Mouse (Mus musculus): ENCODE results near the gene Cdk11b. TPM values are rescaled to one million over a fixed set of nuclear protein-coding genes. Genes with fewer than 3 reads are reported as not detected.
A peak's percentile ranks its signal among the peaks of the same experiment; 100 is the strongest.
"Not testable (repeated sequence)": the region's sequence is repeated elsewhere in the genome, so short reads cannot be mapped to it uniquely, and the experiment has no call there.

The Cdk11b gene
- polyA plus RNA-seq, 1 experiment from 2014 or later = 86.6 TPM

GRCm38 (mm10) chr4:155613264-155613663, 11.4 kb upstream of the Cdk11b start:
- Histone ChIP-seq H3K4me3 (no peak overlapping the region), H3K4me1 (no peaks in the 10 kb centered on the region), H3K4me2 (replicated peaks) (no peak overlapping the region), H3K27me3 (no peaks in the 10 kb centered on the region), H3K9me3 (no peaks in the 10 kb centered on the region), H3K36me3 (peaks cover 78% of the 10 kb centered on the region), H3K27ac (no peak overlapping the region), H3K9ac (no peak overlapping the region)
- no peak for ATAC-seq (ENCODE audit: insufficient number of reproducible peaks, insufficient read depth, low FRiP score, low TSS enrichment)
- WGBS = 95% methylated on average over 3 of the region's 3 CpGs

- H3K9me3 ChIP-seq = no peaks in the 10 kb centered on the region
- H3K36me3 ChIP-seq = peaks cover 70% of the 10 kb centered on the region
- H3K9ac ChIP-seq = no peak overlapping the region
- H3K4me3 ChIP-seq = no peak overlapping the region
- H3K4me1 ChIP-seq = no peaks in the 10 kb centered on the region
- no peaks in the 10 kb centered on the region for H3K27me3 ChIP-seq
- no peak overlapping the region for H3K27ac ChIP-seq
- no peak for ATAC-seq (ENCODE audit: insufficient number of reproducible peaks, insufficient read depth, low FRiP score, low TSS enrichment)
- H3K4me2 ChIP-seq (replicated peaks) = no peak overlapping the region
- 93% methylated on average over 5 of the region's 5 CpGs for WGBS
These were observed 6.3 kb upstream of the Cdk11b start for GRCm38 (mm10) chr4:155618321-155618720.

DNA sequence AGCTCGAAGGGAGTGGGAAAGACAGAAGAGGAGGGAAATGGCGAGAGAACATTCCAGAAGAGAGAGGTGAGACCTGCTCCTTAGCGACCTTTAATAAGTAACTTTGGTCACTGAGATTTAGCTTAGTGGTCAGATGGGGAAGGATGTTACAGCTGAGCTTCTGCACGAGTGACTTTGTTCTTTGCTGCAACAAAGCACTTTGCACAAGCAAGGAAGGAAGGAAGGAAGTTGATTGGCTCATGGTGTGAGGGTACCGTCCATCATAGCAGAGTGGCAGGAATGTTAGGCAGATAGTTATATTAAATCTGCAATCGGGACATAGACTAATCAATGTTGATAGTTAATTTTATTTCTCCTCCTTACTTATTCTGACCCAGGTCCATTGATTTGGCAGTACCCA, 5.6 kb downstream of the Cdk11b start:
- no peak overlapping the region for H3K4me3 ChIP-seq
- WGBS = 89% methylated on average over 6 of the region's 6 CpGs
- H3K27ac ChIP-seq = no peak overlapping the region
- H3K9ac ChIP-seq = no peak overlapping the region
- no peaks in the 10 kb centered on the region for H3K9me3 ChIP-seq
- no peak for ATAC-seq (ENCODE audit: insufficient number of reproducible peaks, insufficient read depth, low FRiP score, low TSS enrichment)
- no peaks in the 10 kb centered on the region for H3K4me1 ChIP-seq
- no peak overlapping the region for H3K4me2 ChIP-seq (replicated peaks)
- H3K36me3 ChIP-seq = peaks cover 63% of the 10 kb centered on the region
- H3K27me3 ChIP-seq = no peaks in the 10 kb centered on the region

- no peak overlapping the region for H3K4me2 ChIP-seq (replicated peaks)
- H3K4me1 ChIP-seq = no peaks in the 10 kb centered on the region
- no peak overlapping the region for H3K27ac ChIP-seq
- peaks cover 84% of the 10 kb centered on the region for H3K36me3 ChIP-seq
- no peaks in the 10 kb centered on the region for H3K9me3 ChIP-seq
- H3K4me3 ChIP-seq = no peak overlapping the region
- no peaks in the 10 kb centered on the region for H3K27me3 ChIP-seq
- no peak for ATAC-seq (ENCODE audit: insufficient number of reproducible peaks, insufficient read depth, low FRiP score, low TSS enrichment)
- H3K9ac ChIP-seq = no peak overlapping the region
These were observed 11.3 kb downstream of the Cdk11b start for GRCm38 (mm10) chr4:155635766-155636499.

- no peak overlapping the region for H3K9ac ChIP-seq
- H3K9me3 ChIP-seq = no peaks in the 10 kb centered on the region
- no peak for ATAC-seq (ENCODE audit: insufficient number of reproducible peaks, insufficient read depth, low FRiP score, low TSS enrichment)
- no peaks in the 10 kb centered on the region for H3K27me3 ChIP-seq
- no peak overlapping the region for H3K4me2 ChIP-seq (replicated peaks)
- H3K27ac ChIP-seq = no peak overlapping the region
- no peak overlapping the region for H3K4me3 ChIP-seq
- 91% methylated on average over 1 of the region's 1 CpGs for WGBS
- no peaks in the 10 kb centered on the region for H3K4me1 ChIP-seq
- H3K36me3 ChIP-seq = peaks cover 82% of the 10 kb centered on the region
These were observed 18.9 kb downstream of the Cdk11b start for GRCm38 (mm10) chr4:155643531-155643930.

GRCm38 (mm10) chr4:155645308-155645707, 20.7 kb downstream of the Cdk11b start, which contains the start of gene Gm10563:
Gene Gm10563, minus strand, starts transcription at chr4:155645408.
- not testable (repeated sequence) for H3K27me3 ChIP-seq; H3K4me1 ChIP-seq; H3K27ac ChIP-seq; H3K9ac ChIP-seq; H3K9me3 ChIP-seq; ATAC-seq (ENCODE audit: insufficient number of reproducible peaks, insufficient read depth, low FRiP score, low TSS enrichment); H3K4me3 ChIP-seq; H3K4me2 ChIP-seq (replicated peaks)
- peaks cover 86% of the 10 kb centered on the region for H3K36me3 ChIP-seq
- WGBS = 90% methylated on average over 2 of the region's 2 CpGs

- no peak overlapping the region for H3K9ac ChIP-seq
- no peaks in the 10 kb centered on the region for H3K4me1 ChIP-seq
- H3K9me3 ChIP-seq = no peaks in the 10 kb centered on the region
- H3K27me3 ChIP-seq = peaks cover 2% of the 10 kb centered on the region; the same call in 1 of the 2 replicates
- no peak overlapping the region for H3K4me3 ChIP-seq
- no peak overlapping the region for H3K4me2 ChIP-seq (replicated peaks)
- 96% methylated on average over 5 of the region's 5 CpGs for WGBS
- no peak for ATAC-seq (ENCODE audit: insufficient number of reproducible peaks, insufficient read depth, low FRiP score, low TSS enrichment)
- H3K27ac ChIP-seq = no peak overlapping the region
- H3K36me3 ChIP-seq = peaks cover 86% of the 10 kb centered on the region
These were observed 21.1 kb downstream of the Cdk11b start for GRCm38 (mm10) chr4:155645721-155646120.

DNA sequence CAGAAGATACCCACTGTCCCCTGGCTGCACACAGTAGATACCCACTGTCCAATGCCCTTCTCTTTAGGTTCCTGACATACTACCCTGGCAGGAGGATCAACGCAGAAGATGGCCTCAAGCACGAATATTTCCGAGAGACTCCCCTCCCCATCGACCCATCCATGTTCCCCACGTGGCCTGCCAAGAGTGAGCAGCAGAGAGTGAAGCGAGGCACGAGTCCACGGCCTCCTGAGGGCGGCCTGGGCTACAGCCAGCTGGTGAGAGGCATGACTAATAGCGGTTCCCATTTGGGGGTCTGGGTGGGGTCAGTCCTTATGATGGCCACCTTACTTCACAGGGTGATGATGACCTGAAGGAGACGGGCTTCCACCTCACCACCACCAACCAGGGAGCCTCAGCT, 24.7 kb downstream of the Cdk11b start:
- no peak overlapping the region for H3K9ac ChIP-seq
- H3K27me3 ChIP-seq = peaks cover 38% of the 10 kb centered on the region
- WGBS = 90% methylated on average over 11 of the region's 11 CpGs
- H3K4me3 ChIP-seq = 0 out of 2 replicates have a peak overlapping the region, but pooled peaks have one; percentile 4
- no peak overlapping the region for H3K4me2 ChIP-seq (replicated peaks)
- peaks cover 58% of the 10 kb centered on the region for H3K36me3 ChIP-seq
- no peaks in the 10 kb centered on the region for H3K9me3 ChIP-seq
- H3K4me1 ChIP-seq = peaks cover 22% of the 10 kb centered on the region
- no peak overlapping the region for H3K27ac ChIP-seq
- ATAC-seq (ENCODE audit: insufficient number of reproducible peaks, insufficient read depth, low FRiP score, low TSS enrichment) = no peak

GRCm38 (mm10) chr4:155651553-155652269, 27.1 kb downstream of the Cdk11b start:
- peak overlapping the region; percentile 91; the same call in 1 of the 2 replicates for H3K4me2 ChIP-seq (replicated peaks)
- H3K36me3 ChIP-seq = peaks cover 55% of the 10 kb centered on the region
- no peaks in the 10 kb centered on the region for H3K9me3 ChIP-seq
- H3K4me1 ChIP-seq = peaks cover 32% of the 10 kb centered on the region
- H3K4me3 ChIP-seq = no peak overlapping the region
- H3K9ac ChIP-seq = no peak overlapping the region
- no peak for ATAC-seq (ENCODE audit: insufficient number of reproducible peaks, insufficient read depth, low FRiP score, low TSS enrichment)
- H3K27ac ChIP-seq = no peak overlapping the region
- 63% methylated on average over 15 of the region's 15 CpGs for WGBS
- peaks cover 60% of the 10 kb centered on the region for H3K27me3 ChIP-seq

- peaks cover 60% of the 10 kb centered on the region for H3K27me3 ChIP-seq
- no peak overlapping the region for H3K27ac ChIP-seq
- peak overlapping the region; percentile 66 for H3K9ac ChIP-seq
- no peak for ATAC-seq (ENCODE audit: insufficient number of reproducible peaks, insufficient read depth, low FRiP score, low TSS enrichment)
- H3K9me3 ChIP-seq = no peaks in the 10 kb centered on the region
- 19% methylated on average over 36 of the region's 36 CpGs for WGBS
- H3K4me2 ChIP-seq (replicated peaks) = peak overlapping the region; percentile 91
- peaks cover 55% of the 10 kb centered on the region for H3K36me3 ChIP-seq
- peaks cover 32% of the 10 kb centered on the region for H3K4me1 ChIP-seq
- H3K4me3 ChIP-seq = peak overlapping the region; percentile 47
These were observed 27.8 kb downstream of the Cdk11b start for GRCm38 (mm10) chr4:155652283-155653085.

GRCm38 (mm10) chr4:155653086-155653450, 28.4 kb downstream of the Cdk11b start, which contains the start of gene Mmp23:
Gene Mmp23, minus strand, starts transcription at chr4:155653384.
- Histone ChIP-seq H3K9me3 (no peaks in the 10 kb centered on the region), H3K27me3 (peaks cover 60% of the 10 kb centered on the region), H3K9ac (peak within 1 kb of the TSS; percentile 66), H3K36me3 (peaks cover 54% of the 10 kb centered on the region), H3K4me1 (peaks cover 32% of the 10 kb centered on the region), H3K4me3 (peak within 1 kb of the TSS; percentile 47), H3K27ac (no peak within 1 kb of the TSS), H3K4me2 (replicated peaks) (peak within 1 kb of the TSS; percentile 91)
- WGBS = 0% methylated on average over 33 of the region's 33 CpGs
- ATAC-seq (ENCODE audit: insufficient number of reproducible peaks, insufficient read depth, low FRiP score, low TSS enrichment) = peak; percentile 53; the same call in 1 of the 2 replicates
